In genomic region chr19:25487350-25487749, GRCm38 (mm10) we compare ENCODE assay signal across 37 mouse cellular contexts. TPM values are rescaled to one million over a fixed set of nuclear protein-coding genes. Genes with fewer than 3 reads are reported as not detected.
A peak's percentile ranks its signal among the peaks of the same experiment; 100 is the strongest.
DNase-seq lines count a peak whose midpoint lies in the region; ATAC-seq and TF ChIP-seq lines count a peak whose summit lies in the region.
"Had no signal": no experiment of that assay in that cellular context is flagged by ENCODE, and none has a peak within 500 bp of the region (broad histone marks: within the 10 kb centered on the region; RNA-seq: fewer than 3 reads in every experiment).

No protein-coding gene starts in this region.

- H3K36me3 ChIP-seq in kidney, embryonic 16.5 days (ENCODE audit: insufficient read depth, low read length): no peaks in the 10 kb centered on the region
- no peaks in the 10 kb centered on the region; the same call in 1 of the 2 replicates for H3K36me3 ChIP-seq in ES-E14 (ENCODE audit: control insufficient read depth, insufficient read depth, low read length, poor library complexity, severe bottlenecking)
- H3K36me3 ChIP-seq in embryonic facial prominence, embryonic 11.5 days (replicated peaks; ENCODE audit: control insufficient read depth, insufficient read depth, low read depth, low read length): no peaks in the 10 kb centered on the region
- H3K36me3 ChIP-seq in hindbrain, embryonic 16.5 days (ENCODE audit: control insufficient read depth, insufficient read depth, low read length): no peaks in the 10 kb centered on the region
- H3K36me3 ChIP-seq: hindbrain, embryonic 10.5 days; hindbrain, embryonic 15.5 days; liver, embryonic 15.5 days; midbrain, embryonic 15.5 days had no signal

- no peak overlapping the region for H3K27ac ChIP-seq in kidney, embryonic 16.5 days (ENCODE audit: low read length)
- peak overlapping the region; percentile 95; the same call in 1 of the 2 replicates for H3K27ac ChIP-seq in ES-E14 (ENCODE audit: insufficient read depth, low read depth, low read length, poor library complexity, severe bottlenecking)
- no peak overlapping the region for H3K27ac ChIP-seq in embryonic facial prominence, embryonic 11.5 days (replicated peaks; ENCODE audit: low read depth, low read length)
- H3K27ac ChIP-seq in hindbrain, embryonic 16.5 days (ENCODE audit: low read depth, low read length): no peak overlapping the region
- H3K27ac ChIP-seq: hindbrain, embryonic 10.5 days; hindbrain, embryonic 15.5 days; layer of hippocampus, adult 2 months; liver, embryonic 15.5 days; midbrain, embryonic 15.5 days had no signal

- 0 out of 2 replicates have a peak overlapping the region, but pooled peaks have one; percentile 33 for H3K4me2 ChIP-seq in kidney, embryonic 16.5 days (replicated peaks; ENCODE audit: low read depth, low read length)
- H3K4me2 ChIP-seq in embryonic facial prominence, embryonic 11.5 days (ENCODE audit: low read depth, low read length): no peak overlapping the region
- no peak overlapping the region for H3K4me2 ChIP-seq in hindbrain, embryonic 16.5 days (ENCODE audit: low read length)
- H3K4me2 ChIP-seq: liver, embryonic 15.5 days; lung, embryonic 14.5 days; midbrain, embryonic 15.5 days had no signal

- no peak for ATAC-seq in kidney, embryonic 16.5 days (ENCODE audit: low FRiP score, low TSS enrichment)
- ATAC-seq in embryonic facial prominence, embryonic 11.5 days (replicated peaks; ENCODE audit: insufficient number of reproducible peaks, low FRiP score, low TSS enrichment, low read depth): no peak
- no peak for ATAC-seq in hindbrain, embryonic 16.5 days
- no peak for ATAC-seq in activated CD4-positive, CD25-positive, alpha-beta regulatory T cell, adult 4 months
- ATAC-seq: forebrain, embryonic 14.5 days; midbrain, embryonic 15.5 days had no signal

- peaks cover 17% of the 10 kb centered on the region for H3K27me3 ChIP-seq in kidney, embryonic 16.5 days (ENCODE audit: insufficient read depth, low read length)
- H3K27me3 ChIP-seq in embryonic facial prominence, embryonic 11.5 days (ENCODE audit: control insufficient read depth, insufficient read depth, low read length): no peaks in the 10 kb centered on the region; the same call in 1 of the 2 replicates
- H3K27me3 ChIP-seq in hindbrain, embryonic 16.5 days (replicated peaks; ENCODE audit: control insufficient read depth, insufficient read depth, low read length): peaks cover 7% of the 10 kb centered on the region; the same call in 1 of the 2 replicates

- in situ Hi-C loops in ES-E14 (cut with MboI; ENCODE audit: low sequenced_read_pairs in 2 of 2, unreplicated experiment in 2 of 2): no loop called here

- H3K4me1 ChIP-seq in kidney, embryonic 16.5 days (ENCODE audit: insufficient read depth, low read length): 0 out of 2 replicates have a peak, but pooled peaks cover 2% of the 10 kb centered on the region
- H3K4me1 ChIP-seq in ES-E14 (ENCODE audit: control insufficient read depth in 2 of 2, insufficient read depth in 2 of 2, low read length in 2 of 2, poor library complexity in 1 of 2): peaks cover 11 to 21% of the 10 kb centered on the region in 2 experiments
- H3K4me1 ChIP-seq in embryonic facial prominence, embryonic 11.5 days (ENCODE audit: control insufficient read depth, insufficient read depth, low read length): no peaks in the 10 kb centered on the region
- no peaks in the 10 kb centered on the region for H3K4me1 ChIP-seq in hindbrain, embryonic 16.5 days (ENCODE audit: control insufficient read depth, insufficient read depth, low read depth, low read length)
- H3K4me1 ChIP-seq: hindbrain, embryonic 15.5 days; liver, embryonic 15.5 days; midbrain, embryonic 15.5 days had no signal

- no peak overlapping the region for H3K9ac ChIP-seq in kidney, embryonic 16.5 days (replicated peaks; ENCODE audit: low read length)
- peak overlapping the region; percentile 64; the same call in 1 of the 2 replicates for H3K9ac ChIP-seq in ES-E14 (ENCODE audit: insufficient read depth, low read depth, low read length, poor library complexity, severe bottlenecking)
- no peak overlapping the region for H3K9ac ChIP-seq in embryonic facial prominence, embryonic 11.5 days (replicated peaks; ENCODE audit: low read length)
- no peak overlapping the region for H3K9ac ChIP-seq in hindbrain, embryonic 16.5 days (ENCODE audit: low read depth, low read length)
- H3K9ac ChIP-seq: hindbrain, embryonic 15.5 days; liver, embryonic 15.5 days; lung, embryonic 14.5 days; midbrain, embryonic 15.5 days had no signal

- no peak for DNase-seq in kidney, adult 11 months
- no peak for DNase-seq in ES-E14 (ENCODE audit: low read depth, low spot score)
- peak; percentile 21 for DNase-seq in embryonic facial prominence, embryonic 11.5 days (ENCODE audit: low spot score)
- DNase-seq in layer of hippocampus, postnatal 14 days (ENCODE audit: low spot score in 2 of 2): no peak
- DNase-seq: adrenal gland, adult 8-10 months; B cell, adult 2 months; cerebellum, adult 8-10 months; cerebellum, postnatal 25 days; gastrocnemius, postnatal 25 days; heart, adult 18-20 months; kidney, adult 9 months; kidney, postnatal 25 days; lung, embryonic 14.5 days; lung, postnatal 14 days; right cerebral cortex, adult 18-20 months; spleen, adult 18-20 months; thymus, postnatal 14 days had no signal

- H3K9me3 ChIP-seq in kidney, embryonic 16.5 days (ENCODE audit: low read length): no peaks in the 10 kb centered on the region
- H3K9me3 ChIP-seq in ES-E14 (ENCODE audit: control insufficient read depth, insufficient read depth, low read depth, low read length): no peaks in the 10 kb centered on the region
- H3K9me3 ChIP-seq in embryonic facial prominence, embryonic 11.5 days (replicated peaks; ENCODE audit: control insufficient read depth, low read length): no peaks in the 10 kb centered on the region
- no peaks in the 10 kb centered on the region for H3K9me3 ChIP-seq in hindbrain, embryonic 16.5 days (ENCODE audit: control insufficient read depth, low read length)
- H3K9me3 ChIP-seq: hindbrain, embryonic 10.5 days; hindbrain, embryonic 15.5 days; liver, embryonic 15.5 days; midbrain, embryonic 15.5 days had no signal

- no peak overlapping the region for H3K4me3 ChIP-seq in kidney, embryonic 16.5 days (ENCODE audit: low read length)
- H3K4me3 ChIP-seq in ES-E14 (ENCODE audit: insufficient read depth in 1 of 2, low read depth in 1 of 2, low read length in 2 of 2, poor library complexity in 1 of 2, severe bottlenecking in 1 of 2): peak overlapping the region; percentile 49 to 74
- H3K4me3 ChIP-seq in embryonic facial prominence, embryonic 11.5 days (ENCODE audit: low read depth, low read length): no peak overlapping the region
- H3K4me3 ChIP-seq in hindbrain, embryonic 16.5 days (ENCODE audit: low read length): no peak overlapping the region
- H3K4me3 ChIP-seq: hindbrain, embryonic 15.5 days; layer of hippocampus, adult 2 months; liver, embryonic 15.5 days; midbrain, embryonic 15.5 days had no signal

- WGBS in kidney, embryonic 16.5 days: 23% methylated on average over 1 of the region's 1 CpGs
- 21% methylated on average over 1 of the region's 1 CpGs for WGBS in embryonic facial prominence, embryonic 11.5 days
- WGBS in hindbrain, embryonic 16.5 days: 38% methylated on average over 1 of the region's 1 CpGs

TF ChIP-seq in ES-E14, 5 proteins besides CTCF, POLR2A, EP300 and RAD21:
- TF ChIP-seq HCFC1 (IDR thresholded peaks at IDR 0.05; ENCODE audit: borderline replicate concordance, insufficient read depth, low read length): no peak
- no peak for TF ChIP-seq MAFK (IDR thresholded peaks at IDR 0.05; ENCODE audit: insufficient read depth, low read depth, low read length)
- no peak for TF ChIP-seq ZNF384 (IDR thresholded peaks at IDR 0.05; ENCODE audit: low read depth, low read length)
- no peak for TF ChIP-seq CHD2 (IDR thresholded peaks at IDR 0.05; ENCODE audit: low read depth, low read length)
- TF ChIP-seq ZC3H11A (IDR thresholded peaks at IDR 0.05; ENCODE audit: borderline replicate concordance, low read depth, low read length): no peak

RNA-seq across cellular contexts. Expression of gene Dmrt1, which starts 18.1 kb away (rescaled TPM):
- not detected in 2 replicates for polyA plus RNA-seq in kidney, embryonic 16.5 days (2015; fragmentation: Nextera tagmentation; extraction: Ambion mirVana)
- 7.9 and 12.3 TPM in 2 replicates for total RNA-seq in ES-E14 (2012; rRNA removed)
- 0.11 and 0.52 TPM in 2 replicates for polyA plus RNA-seq in embryonic facial prominence, embryonic 11.5 days (2014; fragmentation: Nextera tagmentation; extraction: Ambion mirVana)
- polyA plus RNA-seq in hindbrain, embryonic 16.5 days (2015; fragmentation: Nextera tagmentation; extraction: Ambion mirVana): not detected in 2 replicates
- not detected for total RNA-seq in layer of hippocampus, postnatal 14 days (2021)
- polyA plus RNA-seq in activated CD4-positive, CD25-positive, alpha-beta regulatory T cell, adult 4 months (2017; shearing (Covaris generic)): not detected
- total RNA-seq: adrenal gland, adult 8-10 months; gastrocnemius, adult 18-20 months; gastrocnemius, postnatal 25 days; heart, adult 18-20 months; layer of hippocampus, adult 2 months; layer of hippocampus, postnatal 25 days; left cerebral cortex, adult 8-10 months; left cerebral cortex, postnatal 36 days; liver, adult 2 months; neutrophil, adult 5-6 weeks had no signal
- polyA plus RNA-seq: frontal cortex, adult 2 months; heart, postnatal 0 days; hindbrain, embryonic 10.5 days; hindbrain, embryonic 15.5 days; intestine, embryonic 14.5 days; liver, adult 2 months; liver, embryonic 15.5 days; lung, embryonic 14.5 days; midbrain, embryonic 15.5 days; stomach, embryonic 16.5 days; urinary bladder, adult 2 months had no signal

Comparison
In these comparisons a context has a peak if more than half of its experiments do, and no peak if none do; other contexts are left out.
1. H3K4me3 ChIP-seq: peak in ES-E14 (2 of 2); none in kidney, embryonic 16.5 days (single experiment), embryonic facial prominence, embryonic 11.5 days (single experiment) and hindbrain, embryonic 16.5 days (single experiment).